Mouse (Mus musculus): ENCODE results near the gene Kmt2e.

DNA sequence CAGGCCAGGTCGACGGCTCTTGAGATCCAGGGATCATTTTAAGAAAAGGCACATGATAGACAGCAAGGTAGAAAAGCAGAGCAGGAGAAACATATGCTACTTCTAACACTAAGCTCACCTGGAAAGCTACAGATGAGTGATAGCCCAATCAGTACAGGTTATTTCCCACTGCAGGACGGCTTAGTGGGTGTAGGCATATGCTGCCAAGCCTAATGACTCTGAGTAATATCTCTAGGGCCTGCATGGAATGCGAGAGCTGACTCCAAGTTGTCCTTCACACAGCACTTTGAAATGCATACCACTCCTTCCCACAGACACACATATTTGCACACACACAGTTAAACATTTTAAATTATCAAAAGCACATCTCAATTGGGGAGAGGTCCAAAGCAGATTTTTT, 55.0 kb downstream of the Kmt2e start:
- no peak for TF ChIP-seq CTCF (IDR thresholded peaks at IDR 0.05; ENCODE audit: extremely low read depth, insufficient read length, insufficient replicate concordance, low read depth, low read length)
- no peak for TF ChIP-seq POLR2A (IDR thresholded peaks at IDR 0.05; ENCODE audit: low read depth, low read length)
